In genomic region chr4:59445516-59445915, GRCm38 (mm10) we compare ENCODE assay signal across 14 mouse cellular contexts. TPM values are rescaled to one million over a fixed set of nuclear protein-coding genes. Genes with fewer than 3 reads are reported as not detected.
A peak's percentile ranks its signal among the peaks of the same experiment; 100 is the strongest.
DNase-seq lines count a peak whose midpoint lies in the region; ATAC-seq and TF ChIP-seq lines count a peak whose summit lies in the region.
"Had no signal": no experiment of that assay in that cellular context is flagged by ENCODE, and none has a peak within 500 bp of the region (broad histone marks: within the 10 kb centered on the region; RNA-seq: fewer than 3 reads in every experiment).

No protein-coding gene starts in this region.

- H3K4me1 ChIP-seq in heart, embryonic 14.5 days (ENCODE audit: control insufficient read depth in 2 of 2, insufficient read depth in 2 of 2, low read length in 2 of 2): peaks cover 5% of the 10 kb centered on the region in 2 experiments
- H3K4me1 ChIP-seq in liver, embryonic 13.5 days (replicated peaks): peaks cover 35% of the 10 kb centered on the region
- no peaks in the 10 kb centered on the region for H3K4me1 ChIP-seq in hindbrain, postnatal 0 days (ENCODE audit: insufficient read depth, low read length)
- H3K4me1 ChIP-seq: limb, embryonic 15.5 days; midbrain, embryonic 12.5 days had no signal

- H3K9me3 ChIP-seq in heart, embryonic 14.5 days (ENCODE audit: control insufficient read depth, low read length): no peaks in the 10 kb centered on the region
- no peaks in the 10 kb centered on the region for H3K9me3 ChIP-seq in liver, embryonic 13.5 days (replicated peaks)
- no peaks in the 10 kb centered on the region for H3K9me3 ChIP-seq in hindbrain, postnatal 0 days (ENCODE audit: low read length)
- H3K9me3 ChIP-seq: limb, embryonic 15.5 days; midbrain, embryonic 12.5 days had no signal

- no peak overlapping the region for H3K9ac ChIP-seq in heart, embryonic 14.5 days (ENCODE audit: low read length)
- no peak overlapping the region for H3K9ac ChIP-seq in liver, embryonic 13.5 days
- H3K9ac ChIP-seq in hindbrain, postnatal 0 days (replicated peaks; ENCODE audit: low read length): no peak overlapping the region
- H3K9ac ChIP-seq: limb, embryonic 15.5 days; midbrain, embryonic 12.5 days had no signal

- no peak for DNase-seq in heart, adult 8-10 months (ENCODE audit: low spot score)
- DNase-seq in CD4-positive helper T cell, adult 2 months (ENCODE audit: low read depth, low spot score): peak; percentile 13
- DNase-seq in liver, embryonic 13.5 days: no peak
- peak; percentile 48 for DNase-seq in splenic B cell, adult 2 months (ENCODE audit: low read depth, low spot score)
- DNase-seq in gastrocnemius, postnatal 4 days (ENCODE audit: low spot score in 2 of 2): no peak
- no peak for DNase-seq in hindbrain, postnatal 0 days (ENCODE audit: low spot score)
- no peak for DNase-seq in cerebellum, postnatal 14 days
- DNase-seq: gastrocnemius, adult 2 months; heart, postnatal 4 days; kidney, adult 8-10 months had no signal

- H3K4me2 ChIP-seq in heart, embryonic 14.5 days (ENCODE audit: low read length): peak overlapping the region; percentile 7; the same call in 1 of the 2 replicates
- H3K4me2 ChIP-seq in liver, embryonic 13.5 days: no peak overlapping the region
- no peak overlapping the region for H3K4me2 ChIP-seq in hindbrain, postnatal 0 days (ENCODE audit: low read depth, low read length)
- H3K4me2 ChIP-seq: limb, embryonic 15.5 days; midbrain, embryonic 12.5 days had no signal

- H3K27ac ChIP-seq in heart, embryonic 14.5 days (replicated peaks in 1 of 2; ENCODE audit: control insufficient read depth in 1 of 2, insufficient read depth in 1 of 2, low read depth in 2 of 2, low read length in 2 of 2): no peak overlapping the region
- peak overlapping the region; percentile 50; the same call in 1 of the 2 replicates for H3K27ac ChIP-seq in liver, embryonic 13.5 days
- no peak overlapping the region for H3K27ac ChIP-seq in hindbrain, postnatal 0 days
- H3K27ac ChIP-seq: gastrocnemius, adult 2 months; limb, embryonic 15.5 days; midbrain, embryonic 12.5 days had no signal

- TF ChIP-seq CTCF in hindbrain, postnatal 0 days (IDR thresholded peaks at IDR 0.05; ENCODE audit: low read depth): no peak

- no peaks in the 10 kb centered on the region for H3K36me3 ChIP-seq in heart, embryonic 14.5 days (ENCODE audit: control insufficient read depth, insufficient read depth, low read length)
- H3K36me3 ChIP-seq in liver, embryonic 13.5 days: no peaks in the 10 kb centered on the region
- no peaks in the 10 kb centered on the region for H3K36me3 ChIP-seq in splenic B cell, adult 2 months (ENCODE audit: control insufficient read depth, insufficient read depth, low read length, poor library complexity, severe bottlenecking)
- H3K36me3 ChIP-seq in hindbrain, postnatal 0 days (ENCODE audit: insufficient read depth, low read length): no peaks in the 10 kb centered on the region
- H3K36me3 ChIP-seq: limb, embryonic 15.5 days; midbrain, embryonic 12.5 days had no signal

- ATAC-seq in heart, embryonic 14.5 days (ENCODE audit: insufficient number of reproducible peaks, insufficient read depth, low FRiP score, low read depth): no peak
- ATAC-seq in liver, embryonic 13.5 days (ENCODE audit: low read depth): no peak
- ATAC-seq in hindbrain, postnatal 0 days: no peak

- H3K27me3 ChIP-seq in heart, embryonic 14.5 days (ENCODE audit: control insufficient read depth, insufficient read depth, low read length): no peaks in the 10 kb centered on the region
- no peaks in the 10 kb centered on the region for H3K27me3 ChIP-seq in liver, embryonic 13.5 days
- H3K27me3 ChIP-seq in splenic B cell, adult 2 months (ENCODE audit: control insufficient read depth, insufficient read depth, low read length, poor library complexity, severe bottlenecking): no peaks in the 10 kb centered on the region
- H3K27me3 ChIP-seq in hindbrain, postnatal 0 days (ENCODE audit: insufficient read depth, low read length): no peaks in the 10 kb centered on the region
- H3K27me3 ChIP-seq: CH12.LX; limb, embryonic 15.5 days had no signal

- H3K4me3 ChIP-seq in heart, embryonic 14.5 days (ENCODE audit: control insufficient read depth in 1 of 2, insufficient read depth in 1 of 2, low read depth in 1 of 2, low read length in 2 of 2): no peak overlapping the region
- no peak overlapping the region for H3K4me3 ChIP-seq in liver, embryonic 13.5 days (replicated peaks)
- H3K4me3 ChIP-seq in hindbrain, postnatal 0 days (ENCODE audit: low read length): no peak overlapping the region
- H3K4me3 ChIP-seq: gastrocnemius, adult 2 months; limb, embryonic 15.5 days; midbrain, embryonic 12.5 days had no signal

- WGBS in heart, embryonic 14.5 days: 17% methylated on average over 6 of the region's 6 CpGs
- 13% methylated on average over 6 of the region's 6 CpGs for WGBS in liver, embryonic 13.5 days (ENCODE audit: insufficient replicate concordance)
- WGBS in hindbrain, postnatal 0 days: 84% methylated on average over 6 of the region's 6 CpGs

RNA-seq across cellular contexts. Expression of gene Susd1, which starts 7.1 kb away (rescaled TPM):
- 3.6 and 4.4 TPM in 2 replicates for polyA plus RNA-seq in heart, embryonic 14.5 days (2014; fragmentation: Nextera tagmentation; extraction: Ambion mirVana)
- total RNA-seq in heart, adult 8-10 months (2022): 1 to 10 TPM in 1 of 4 experiments, under 1 TPM in 3; 0.31 to 2.2 (median 0.83) TPM
- polyA plus RNA-seq in liver, embryonic 13.5 days (2015; fragmentation: Nextera tagmentation; extraction: Ambion mirVana): 11.2 and 13.5 TPM in 2 replicates
- 1 to 10 TPM; 1.8 to 1.9 TPM for total RNA-seq in gastrocnemius, postnatal 4 days (2021)
- total RNA-seq in hindbrain, postnatal 0 days (2014; rRNA removed): 9.4 and 10.8 TPM in 2 replicates
- 2.2 and 2.7 TPM in 2 replicates for polyA plus RNA-seq in hindbrain, postnatal 0 days (2015; fragmentation: Nextera tagmentation; extraction: Ambion mirVana)

Comparison
In these comparisons a context has a peak if more than half of its experiments do, and no peak if none do; other contexts are left out.
1. DNase-seq: peak in CD4-positive helper T cell, adult 2 months (single experiment) and splenic B cell, adult 2 months (single experiment); none in heart, adult 8-10 months (single experiment), liver, embryonic 13.5 days (single experiment), gastrocnemius, postnatal 4 days (0 of 2), hindbrain, postnatal 0 days (single experiment) and cerebellum, postnatal 14 days (0 of 2).